Mouse (Mus musculus): Measurements from ENCODE around the gene Sycn.
"Not testable (repeated sequence)": the region's sequence is repeated elsewhere in the genome, so short reads cannot be mapped to it uniquely, and the experiment has no call there.

The Sycn gene

GRCm38 (mm10) chr7:28540526-28540925, at the start of gene Sycn:
Sycn (plus strand) TSS chr7:28540885.
- no peak for DNase-seq (ENCODE audit: low spot score)

- no peak for DNase-seq (ENCODE audit: low spot score)
These were observed 49.8 kb upstream of the Sycn start for GRCm38 (mm10) chr7:28490903-28491302.

GRCm38 (mm10) chr7:28492310-28492709, 48.4 kb upstream of the Sycn start:
- DNase-seq (ENCODE audit: low spot score): no peak

DNA sequence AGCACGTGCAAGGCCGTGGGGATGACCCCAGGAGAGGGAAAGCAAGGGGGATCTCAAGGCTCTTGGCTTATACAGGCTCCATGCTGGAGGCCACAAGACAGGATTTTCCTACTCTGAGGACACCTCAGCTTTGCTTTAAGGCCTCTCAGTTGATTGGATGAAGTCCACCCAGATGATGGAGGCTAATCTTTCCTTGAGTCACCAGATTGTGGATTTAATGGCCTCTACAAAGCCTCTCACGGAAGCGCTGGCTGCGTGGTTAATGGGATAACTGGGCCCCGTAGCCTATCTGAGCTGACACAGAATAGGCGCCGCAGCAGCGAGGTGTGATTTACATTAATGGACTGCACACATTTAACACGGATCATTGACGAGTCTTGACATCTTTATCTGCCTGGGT, 45.3 kb upstream of the Sycn start:
- DNase-seq (ENCODE audit: low spot score): peak; percentile 40

GRCm38 (mm10) chr7:28505585-28505984, 35.1 kb upstream of the Sycn start:
- DNase-seq (ENCODE audit: low spot score): peak; percentile 12

DNA sequence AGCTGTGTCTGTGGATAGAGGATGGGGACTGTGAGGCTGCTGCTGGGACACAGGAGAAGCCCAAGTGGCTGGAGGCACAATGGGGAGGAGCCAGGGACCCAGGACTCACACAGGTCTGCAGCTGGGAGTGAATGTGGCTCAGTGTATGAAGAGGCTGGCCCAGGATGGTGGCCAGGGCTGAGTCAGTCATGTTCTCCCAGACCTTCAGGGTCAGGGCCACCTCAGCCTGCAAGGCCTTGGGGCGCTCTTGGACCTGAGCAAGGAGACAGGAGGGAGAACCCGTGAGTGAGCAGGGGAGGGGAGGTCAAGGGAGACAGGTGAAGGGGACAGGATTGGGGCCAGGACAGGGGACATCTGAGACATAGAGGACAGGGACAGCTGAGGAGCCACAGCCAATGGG, 31.6 kb upstream of the Sycn start:
- DNase-seq (ENCODE audit: low spot score): not testable (repeated sequence)

DNA sequence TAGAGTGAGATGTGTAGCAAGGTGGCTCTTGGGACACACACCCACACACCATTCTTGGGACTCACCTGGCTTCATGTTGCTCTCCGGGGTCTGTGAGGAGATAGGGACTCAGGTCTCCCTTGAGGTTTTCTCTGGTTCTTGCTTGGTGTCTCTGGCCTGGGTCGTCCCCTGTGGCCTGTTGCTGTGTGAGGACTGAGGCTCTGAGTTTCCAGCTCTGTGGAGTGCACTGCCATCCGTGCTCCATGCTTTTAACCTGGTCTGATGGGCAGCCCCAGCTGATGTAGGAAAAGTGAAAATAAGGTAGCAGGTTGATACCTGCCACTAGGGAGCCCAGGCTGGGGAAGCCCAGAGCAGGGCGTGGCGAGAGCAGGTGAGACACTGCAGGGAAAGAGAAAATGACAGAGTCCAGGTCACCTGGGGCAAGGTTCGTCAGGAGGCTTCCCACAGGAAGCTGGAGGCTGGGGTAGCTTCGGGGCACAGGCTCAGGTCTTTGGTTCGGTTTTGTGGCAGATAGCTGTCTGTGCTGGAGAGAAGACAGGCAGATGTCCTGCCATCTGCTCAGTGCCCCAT, 30.2 kb upstream of the Sycn start, which contains the start of gene Ifnl2:
Ifnl2 (minus strand) TSS at position 51 of the 570 bp plus-strand sequence.
- not testable (repeated sequence) for DNase-seq (ENCODE audit: low spot score)

DNA sequence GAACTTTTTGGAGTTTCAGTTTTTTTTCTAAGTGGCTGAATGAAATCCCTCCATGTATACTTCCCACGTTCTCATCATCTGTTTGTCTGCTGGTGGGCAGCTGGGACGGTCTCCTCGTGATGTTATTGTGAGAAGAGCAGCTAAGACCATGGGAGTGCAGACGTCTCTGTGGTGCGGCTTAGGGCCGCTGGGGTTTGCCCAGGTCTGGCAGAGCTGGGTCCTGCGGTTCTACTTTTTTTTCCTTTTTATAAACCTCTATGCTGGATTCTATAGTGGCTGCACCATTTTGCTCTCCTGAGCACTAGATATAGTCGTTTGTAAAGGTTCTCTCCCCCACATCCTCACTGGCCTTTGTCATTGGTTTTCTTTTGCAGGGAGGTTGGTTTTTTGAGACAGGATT, 29.2 kb upstream of the Sycn start:
- DNase-seq (ENCODE audit: low spot score): no peak

DNA sequence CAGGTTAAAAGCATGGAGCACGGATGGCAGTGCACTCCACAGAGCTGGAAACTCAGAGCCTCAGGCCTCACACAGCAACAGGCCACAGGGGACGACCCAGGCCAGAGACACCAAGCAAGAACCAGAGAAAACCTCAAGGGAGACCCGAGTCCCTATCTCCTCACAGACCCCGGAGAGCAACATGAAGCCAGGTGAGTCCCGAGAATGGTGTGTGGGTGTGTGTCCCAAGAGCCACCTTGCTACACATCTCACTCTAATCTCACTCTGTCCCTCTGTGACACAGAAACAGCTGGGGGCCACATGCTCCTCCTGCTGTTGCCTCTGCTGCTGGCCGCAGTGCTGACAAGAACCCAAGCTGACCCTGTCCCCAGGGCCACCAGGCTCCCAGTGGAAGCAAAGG, 18.1 kb upstream of the Sycn start, which contains the start of gene Ifnl3:
Ifnl3 (plus strand) TSS at position 301 of the 400 bp plus-strand sequence.
- DNase-seq (ENCODE audit: low spot score): not testable (repeated sequence)

- peak; percentile 83 for DNase-seq (ENCODE audit: low spot score)
These were observed 12.6 kb upstream of the Sycn start for GRCm38 (mm10) chr7:28527922-28528719.

DNA sequence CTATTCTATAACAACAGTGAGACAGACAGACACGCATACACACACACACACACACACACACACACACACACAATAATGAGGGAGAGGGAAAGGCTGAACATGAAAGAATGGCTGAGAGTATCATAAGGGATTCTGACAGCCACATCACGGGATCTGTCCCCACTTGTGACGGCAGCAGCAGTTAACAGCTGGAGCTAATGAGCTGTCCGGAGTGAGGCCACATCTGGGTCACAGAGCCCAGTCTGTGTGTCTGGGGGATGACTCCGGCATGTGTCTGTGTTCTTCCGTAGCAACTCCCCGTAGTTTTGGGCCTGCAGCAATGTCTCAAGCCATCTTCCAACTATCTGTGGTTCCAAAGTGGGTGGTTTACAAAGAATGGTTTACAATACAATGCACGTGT, 8.7 kb upstream of the Sycn start:
- DNase-seq (ENCODE audit: low spot score): no peak

GRCm38 (mm10) chr7:28538886-28539285, 1.8 kb upstream of the Sycn start:
- DNase-seq (ENCODE audit: low spot score): not testable (repeated sequence)

DNA sequence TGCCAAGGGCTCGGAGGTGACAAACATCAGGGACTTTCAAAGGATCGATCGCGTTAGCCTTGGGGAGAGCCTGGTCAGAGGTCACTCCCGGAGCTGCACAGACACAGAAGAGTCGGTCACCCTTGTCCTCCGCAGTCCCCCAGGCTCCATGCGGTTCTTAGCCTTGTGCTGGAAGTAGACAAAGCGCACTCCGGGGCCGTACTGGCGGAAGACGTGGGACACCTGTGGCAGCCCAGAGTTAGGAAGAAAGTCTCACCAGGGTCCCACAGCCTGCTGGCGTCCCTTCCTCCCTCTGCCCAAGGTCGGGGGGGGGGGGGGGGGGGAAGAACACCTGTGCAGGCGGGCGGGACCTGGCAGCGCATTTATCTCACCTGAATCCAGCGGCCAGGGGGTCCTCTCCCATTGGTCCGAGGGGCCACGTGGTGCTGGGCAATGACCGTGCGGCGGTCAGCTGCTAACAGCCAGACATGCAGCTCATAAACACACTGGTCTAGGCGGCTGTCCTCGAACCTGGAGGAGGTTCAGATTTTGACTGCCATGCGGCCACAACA, 3.4 kb downstream of the Sycn start:
- peak; percentile 27 for DNase-seq (ENCODE audit: low spot score)

GRCm38 (mm10) chr7:28545048-28545890, 4.6 kb downstream of the Sycn start:
- DNase-seq (ENCODE audit: low spot score): peak; percentile 55

DNA sequence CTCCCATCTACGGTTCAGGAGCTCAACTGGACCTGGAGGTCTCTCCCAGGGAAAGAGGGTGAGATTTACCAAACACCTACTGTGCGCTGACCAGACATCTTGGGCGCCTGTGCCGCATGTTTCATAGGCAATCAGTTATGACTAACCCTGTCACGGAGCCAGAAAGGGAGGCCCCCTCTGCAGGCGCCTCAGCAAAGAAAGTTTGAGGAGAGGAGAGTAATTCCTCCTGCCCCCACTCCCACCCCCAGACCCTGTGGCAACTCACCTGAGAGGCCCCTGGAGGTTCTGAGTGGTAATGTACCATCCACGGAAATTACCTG, 5.2 kb downstream of the Sycn start:
- no peak for DNase-seq (ENCODE audit: low spot score)

GRCm38 (mm10) chr7:28546649-28547048, 6.0 kb downstream of the Sycn start:
- peak; percentile 47 for DNase-seq (ENCODE audit: low spot score)

DNA sequence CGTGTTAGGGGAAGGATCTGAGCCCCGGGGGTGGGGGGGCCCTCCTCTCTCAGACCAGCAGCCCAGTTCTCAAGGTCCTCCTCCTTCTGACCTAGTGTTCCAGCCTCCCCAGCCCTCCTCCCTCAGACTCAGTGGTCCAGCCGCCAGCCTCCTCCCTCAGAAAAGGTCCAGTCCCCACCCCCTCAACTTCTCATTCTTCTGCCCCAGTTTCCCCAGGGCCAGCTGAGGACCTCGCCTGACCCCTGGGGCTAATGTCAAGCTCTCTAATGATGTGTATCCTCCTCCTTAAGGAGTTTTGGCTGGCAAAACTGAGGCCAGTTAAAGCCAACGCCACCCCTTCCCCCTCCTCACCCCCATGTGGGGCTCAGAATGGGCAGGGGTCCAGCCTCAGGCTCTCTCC, 6.5 kb downstream of the Sycn start, which contains the start of gene Nccrp1:
Nccrp1 (minus strand) TSS at position 101 of the 400 bp plus-strand sequence.
- DNase-seq (ENCODE audit: low spot score): peak; percentile 30

DNA sequence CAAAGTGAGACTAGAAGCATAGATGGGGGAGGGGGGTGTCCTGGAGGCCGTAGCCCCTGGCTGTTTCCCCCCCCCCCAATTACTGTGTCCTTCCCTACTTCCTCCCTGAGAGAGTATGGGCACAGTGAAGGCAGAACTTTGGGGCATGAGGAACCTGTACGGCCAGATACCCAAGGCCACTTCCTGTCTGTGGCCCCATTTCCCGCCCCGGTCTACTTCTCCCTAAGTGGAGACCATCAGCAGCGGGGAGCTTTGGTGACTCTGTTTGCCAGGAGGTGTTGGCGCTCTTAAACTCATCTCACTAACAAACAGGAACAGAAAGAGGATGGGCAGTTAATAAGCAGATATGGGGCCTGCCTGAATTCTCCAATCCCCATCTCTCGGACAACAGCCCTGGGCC, 6.9 kb downstream of the Sycn start:
- DNase-seq (ENCODE audit: low spot score): no peak

GRCm38 (mm10) chr7:28553076-28553475, 12.4 kb downstream of the Sycn start:
- no peak for DNase-seq (ENCODE audit: low spot score)

DNA sequence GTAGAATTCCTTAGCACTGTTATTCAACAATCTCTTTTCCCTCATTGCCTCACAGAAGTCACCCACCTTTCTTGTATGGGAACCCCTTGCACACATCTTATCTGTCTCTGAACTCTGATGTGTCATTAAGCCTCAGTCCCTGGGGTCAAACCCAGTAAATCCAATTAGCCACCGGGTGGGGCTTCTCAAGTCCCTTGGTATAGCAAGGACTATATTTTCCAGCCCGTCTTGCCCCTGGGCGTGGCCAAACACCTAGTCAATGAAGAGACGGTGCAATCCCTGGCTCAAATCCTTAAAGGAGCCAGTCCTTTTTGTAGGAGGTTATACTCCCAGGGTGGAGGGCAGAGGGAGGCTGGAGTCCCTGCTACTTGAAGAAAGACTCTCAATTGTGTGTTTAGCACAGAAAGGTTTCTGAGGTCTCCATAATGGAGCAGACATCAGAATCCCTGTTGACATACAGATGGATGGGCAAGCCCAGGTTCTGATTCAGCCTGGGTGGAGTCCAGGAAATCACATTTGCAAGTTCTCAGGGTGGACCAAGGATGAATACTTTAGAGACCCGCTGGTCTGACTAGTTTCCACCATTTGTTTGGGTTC, 15.4 kb downstream of the Sycn start:
- DNase-seq (ENCODE audit: low spot score): peak; percentile 35

GRCm38 (mm10) chr7:28557069-28557468, 16.4 kb downstream of the Sycn start:
- DNase-seq (ENCODE audit: low spot score): no peak

- DNase-seq (ENCODE audit: low spot score): no peak
These were observed 17.0 kb downstream of the Sycn start for GRCm38 (mm10) chr7:28557708-28558107.
